Mouse (Mus musculus) thymus, adult 2 months (tissue): ENCODE measurements around the gene Nsun3.

Source experiments
- CTCF ChIP-seq: fragments of 200-500 bp; IDR thresholded peaks from 2 replicates; pipeline ENCODE4 v1.5.1; 2012; ENCODE audit warnings: mild to moderate bottlenecking, control low read depth, low read length, moderate library complexity, borderline replicate concordance; ENCODE audit not compliant: control insufficient read depth, poor library complexity, insufficient read depth; ENCODE audit errors: extremely low read depth
- POLR2A ChIP-seq: fragments of 200-500 bp; IDR thresholded peaks from 2 replicates; pipeline ENCODE4 v1.6.1; 2012; ENCODE audit warnings: mild to moderate bottlenecking, low read length, control low read depth, moderate library complexity; ENCODE audit not compliant: control insufficient read depth, poor library complexity, insufficient read depth; ENCODE audit errors: extremely low read depth

DNA sequence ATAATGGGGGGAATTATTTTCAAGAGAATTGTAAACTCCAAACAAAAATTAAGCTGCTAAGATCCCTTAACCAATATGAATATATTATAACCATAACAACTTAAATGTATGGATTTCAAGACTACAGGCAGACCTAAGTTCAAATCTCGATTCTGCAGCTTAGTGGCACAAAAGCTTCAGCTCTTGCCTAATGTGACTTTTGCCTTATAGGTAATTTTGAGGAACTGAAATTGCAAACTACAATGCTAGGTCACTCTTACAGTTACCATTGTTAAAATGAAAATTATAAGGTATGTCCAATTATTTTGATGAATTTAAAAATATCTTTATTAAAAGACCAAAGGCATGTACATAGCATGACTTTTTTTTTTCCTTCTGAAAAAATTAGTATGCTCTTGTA lies 10.0 kb upstream of the Nsun3 start:
- TF ChIP-seq POLR2A (no peak), CTCF (no peak)
